Mouse (Mus musculus): Measurements from ENCODE around the gene Zbtb16.

- TF ChIP-seq CTCF (conservative IDR thresholded peaks at IDR 0.05; ENCODE audit: low read length): no peak
- no peak for TF ChIP-seq POU5F1 (IDR thresholded peaks at IDR 0.05; ENCODE audit: borderline replicate concordance, low read length)
Measured at GRCm38 (mm10) chr9:48618111-48618510, 217.9 kb downstream of the Zbtb16 start.
